Mouse (Mus musculus) liver, embryonic 16.5 days (tissue): ENCODE results near the gene Slc2a4. TPM values are rescaled to one million over a fixed set of nuclear protein-coding genes. Genes with fewer than 3 reads are reported as not detected.
A peak's percentile ranks its signal among the peaks of the same experiment; 100 is the strongest.

Experiments
- ATAC-seq: fragments of 200-750 bp; cut with Nextera tagmentation; 2 replicates; pipeline ENCODE4 v1.8.0; 2017; ENCODE audit warnings: low read depth, mild to moderate bottlenecking, moderate number of reproducible peaks, moderate library complexity
- H3K27ac ChIP-seq: fragments of 300-500 bp; sonication (generic); 2 replicates; pipeline ENCODE4 v1.5.1; 2014; ENCODE audit warnings: mild to moderate bottlenecking, low read length
- H3K27me3 ChIP-seq: fragments of 300-500 bp; sonication (generic); 2 replicates; pipeline ENCODE4 v1.6.1; 2014; ENCODE audit warnings: low read depth, low read length, mixed read lengths; ENCODE audit not compliant: control insufficient read depth, insufficient read depth
- H3K36me3 ChIP-seq: fragments of 300-500 bp; sonication (generic); 2 replicates; pipeline ENCODE4 v1.6.1; 2014; ENCODE audit warnings: mild to moderate bottlenecking; ENCODE audit not compliant: control insufficient read depth, insufficient read depth
- H3K4me1 ChIP-seq: fragments of 300-500 bp; sonication (generic); 2 replicates; pipeline ENCODE4 v1.6.1; 2014; ENCODE audit warnings: low read depth, low read length, mixed read lengths; ENCODE audit not compliant: control insufficient read depth
- H3K4me2 ChIP-seq: fragments of 300-500 bp; sonication (generic); 2 replicates; pipeline ENCODE4 v1.6.1; 2014; ENCODE audit warnings: low read depth, low read length, mixed read lengths
- H3K4me3 ChIP-seq: fragments of 300-500 bp; sonication (generic); 2 replicates; pipeline ENCODE4 v1.5.1; 2014; ENCODE audit warnings: low read depth, mild to moderate bottlenecking, low read length
- H3K9ac ChIP-seq: fragments of 300-500 bp; sonication (generic); 2 replicates; pipeline ENCODE4 v1.6.1; 2014; ENCODE audit warnings: low read depth, low read length
- H3K9me3 ChIP-seq: fragments of 300-500 bp; sonication (generic); replicated peaks from 2 replicates; pipeline ENCODE4 v1.6.1; 2016; ENCODE audit warnings: low read length; ENCODE audit not compliant: control insufficient read depth
- WGBS: fragments of 180-500 bp; shearing (Covaris S2); extraction: QIAGEN DNeasy Blood & Tissue Kit; methylation state at CpG from one replicate; pipeline ENCODE4 v1.1.7; 2014; ENCODE audit not compliant: insufficient replicate concordance; 5-methylcytosine and 5-hydroxymethylcytosine counted together
- polyA plus RNA-seq: library from polyadenylated mRNA; unstranded; fragments of >200 nt; fragmentation: Nextera tagmentation; extraction: Ambion mirVana; gene quantifications from 2 replicates; pipeline ENCODE4 v1.2.1, GENCODE M21; 2015

Slc2a4 gene
- polyA plus RNA-seq, 1 experiment from 2014 or later: 22.6 TPM

- no peaks in the 10 kb centered on the region for H3K27me3 ChIP-seq
- WGBS: 2% methylated on average over 16 of the region's 16 CpGs
- H3K36me3 ChIP-seq: peaks cover 15% of the 10 kb centered on the region
- H3K9ac ChIP-seq: peak overlapping the region; percentile 96
- H3K27ac ChIP-seq: peak overlapping the region; percentile 97
- H3K4me2 ChIP-seq: peak overlapping the region; percentile 87
- H3K9me3 ChIP-seq: no peaks in the 10 kb centered on the region
- peaks cover 25% of the 10 kb centered on the region for H3K4me1 ChIP-seq
- peak; percentile 23 for ATAC-seq
- peak overlapping the region; percentile 81 for H3K4me3 ChIP-seq
Observed at GRCm38 (mm10) chr11:69979827-69980195, 31.8 kb upstream of the Slc2a4 start.

- Histone ChIP-seq H3K9ac (no peak overlapping the region), H3K9me3 (no peaks in the 10 kb centered on the region), H3K36me3 (peaks cover 13% of the 10 kb centered on the region), H3K4me2 (no peak overlapping the region), H3K27me3 (no peaks in the 10 kb centered on the region), H3K27ac (no peak overlapping the region), H3K4me3 (no peak overlapping the region), H3K4me1 (peaks cover 7% of the 10 kb centered on the region)
- no peak for ATAC-seq
- WGBS: 70% methylated on average over 4 of the region's 4 CpGs
Observed at GRCm38 (mm10) chr11:69976271-69976670, 28.3 kb upstream of the Slc2a4 start.

- Histone ChIP-seq H3K9ac (no peak overlapping the region), H3K27me3 (no peaks in the 10 kb centered on the region), H3K4me1 (peaks cover 7% of the 10 kb centered on the region), H3K4me2 (no peak overlapping the region), H3K36me3 (peaks cover 13% of the 10 kb centered on the region), H3K4me3 (no peak overlapping the region), H3K27ac (no peak overlapping the region), H3K9me3 (no peaks in the 10 kb centered on the region)
- ATAC-seq: no peak
- 79% methylated on average over 2 of the region's 2 CpGs for WGBS
Observed at GRCm38 (mm10) chr11:69974907-69975306, 26.9 kb upstream of the Slc2a4 start.

- no peak for ATAC-seq
- peaks cover 21% of the 10 kb centered on the region for H3K27me3 ChIP-seq
- H3K4me3 ChIP-seq: no peak overlapping the region
- H3K36me3 ChIP-seq: peaks cover 15% of the 10 kb centered on the region
- H3K27ac ChIP-seq: no peak overlapping the region
- no peak overlapping the region for H3K4me2 ChIP-seq
- WGBS: 59% methylated on average over 3 of the region's 3 CpGs
- no peak overlapping the region for H3K9ac ChIP-seq
- H3K9me3 ChIP-seq: no peaks in the 10 kb centered on the region
- H3K4me1 ChIP-seq: peaks cover 10% of the 10 kb centered on the region
Observed at GRCm38 (mm10) chr11:69970775-69971174, 22.8 kb upstream of the Slc2a4 start.

GRCm38 (mm10) chr11:69970222-69970621 is 22.2 kb upstream of the Slc2a4 start:
- Histone ChIP-seq H3K4me3 (no peak overlapping the region), H3K27me3 (peaks cover 27% of the 10 kb centered on the region), H3K9ac (no peak overlapping the region), H3K9me3 (no peaks in the 10 kb centered on the region), H3K27ac (no peak overlapping the region), H3K4me1 (peaks cover 13% of the 10 kb centered on the region), H3K4me2 (no peak overlapping the region), H3K36me3 (peaks cover 12% of the 10 kb centered on the region)
- no peak for ATAC-seq
- WGBS: 79% methylated on average over 6 of the region's 6 CpGs

- no peak for ATAC-seq
- 63% methylated on average over 4 of the region's 4 CpGs for WGBS
- H3K9ac ChIP-seq: no peak overlapping the region
- no peaks in the 10 kb centered on the region for H3K9me3 ChIP-seq
- H3K4me1 ChIP-seq: peaks cover 14% of the 10 kb centered on the region
- no peak overlapping the region for H3K4me3 ChIP-seq
- peaks cover 41% of the 10 kb centered on the region for H3K27me3 ChIP-seq
- no peak overlapping the region for H3K27ac ChIP-seq
- no peak overlapping the region for H3K4me2 ChIP-seq
- peaks cover 7% of the 10 kb centered on the region for H3K36me3 ChIP-seq
Observed at GRCm38 (mm10) chr11:69968793-69969192, 20.8 kb upstream of the Slc2a4 start.

- no peak for ATAC-seq
- 29% methylated on average over 17 of the region's 17 CpGs for WGBS
- Histone ChIP-seq H3K27me3 (peaks cover 58% of the 10 kb centered on the region), H3K27ac (no peak overlapping the region), H3K9ac (no peak overlapping the region), H3K36me3 (peaks cover 4% of the 10 kb centered on the region; the same call in 1 of the 2 replicates), H3K9me3 (no peaks in the 10 kb centered on the region), H3K4me2 (peak overlapping the region; percentile 59), H3K4me1 (peaks cover 14% of the 10 kb centered on the region), H3K4me3 (peak overlapping the region; percentile 44)
Observed at GRCm38 (mm10) chr11:69966860-69967517, 19.0 kb upstream of the Slc2a4 start.

GRCm38 (mm10) chr11:69966006-69966859 is 18.2 kb upstream of the Slc2a4 start:
- Histone ChIP-seq H3K4me3 (peak overlapping the region; percentile 44), H3K27me3 (peaks cover 62% of the 10 kb centered on the region)
- 1% methylated on average over 58 of the region's 59 CpGs for WGBS

More at GRCm38 (mm10) chr11:69966006-69966859, 18.2 kb upstream of the Slc2a4 start:
- H3K9ac ChIP-seq: no peak overlapping the region
- peak overlapping the region; percentile 59 for H3K4me2 ChIP-seq
- no peak overlapping the region for H3K27ac ChIP-seq
- no peaks in the 10 kb centered on the region for H3K9me3 ChIP-seq
- H3K4me1 ChIP-seq: peaks cover 14% of the 10 kb centered on the region
- H3K36me3 ChIP-seq: peaks cover 4% of the 10 kb centered on the region; the same call in 1 of the 2 replicates
- peak; percentile 64 for ATAC-seq
